8 mouse cellular contexts compared by ENCODE assay signal in the genomic region with DNA sequence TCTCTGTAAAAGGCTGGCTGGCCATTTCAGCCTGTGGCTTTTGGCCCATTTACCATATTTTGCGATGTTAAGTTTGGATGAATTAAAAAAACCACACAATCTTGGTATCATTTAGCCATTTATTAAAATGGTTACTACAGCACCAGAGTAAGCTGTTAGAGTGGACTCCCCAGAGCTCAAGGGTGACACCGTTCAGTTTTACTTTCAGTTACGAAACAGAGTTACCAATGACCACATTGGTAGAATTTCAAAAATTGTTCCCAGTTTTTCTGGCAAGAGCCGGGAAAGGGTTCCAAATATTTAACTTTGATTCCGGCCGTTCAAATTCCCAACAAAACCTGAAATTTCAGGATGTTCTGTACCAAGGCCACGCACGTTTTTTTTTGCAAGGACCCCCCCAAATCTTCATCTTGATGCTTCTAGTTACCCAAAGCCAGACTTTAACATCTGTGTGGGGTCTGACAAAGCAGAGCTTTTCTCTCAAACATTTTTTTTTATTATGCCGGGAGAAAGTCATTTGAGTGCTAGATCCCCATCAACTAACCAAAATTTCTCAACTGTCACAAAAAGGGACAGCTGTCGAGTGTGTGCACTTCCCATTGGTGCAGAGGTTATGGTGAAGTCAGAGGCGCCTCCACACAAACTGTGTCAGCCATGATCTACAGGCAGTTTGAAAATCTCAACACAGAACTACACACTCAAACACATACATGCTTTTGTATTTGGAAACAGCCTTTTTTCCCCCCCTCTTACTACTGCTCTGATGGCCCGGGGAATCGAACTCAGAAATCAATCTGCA. TPM values are rescaled to one million over a fixed set of nuclear protein-coding genes. Genes with fewer than 3 reads are reported as not detected.
DNase-seq lines count a peak whose midpoint lies in the region; ATAC-seq and TF ChIP-seq lines count a peak whose summit lies in the region.

No protein-coding gene starts in this region.

- H3K4me3 ChIP-seq in testis, adult 2 months (ENCODE audit: control insufficient read depth, low read depth, low read length) = no peak overlapping the region
- H3K4me3 ChIP-seq in forebrain, embryonic 13.5 days = peak overlapping the region; percentile 84
- peak overlapping the region; percentile 95 for H3K4me3 ChIP-seq in limb, embryonic 14.5 days (replicated peaks; ENCODE audit: low read length)
- H3K4me3 ChIP-seq in stomach, embryonic 15.5 days (replicated peaks) = peak overlapping the region; percentile 89

- H3K36me3 ChIP-seq in testis, adult 2 months (ENCODE audit: control insufficient read depth, insufficient read depth, low read length) = no peaks in the 10 kb centered on the region
- peaks cover 69% of the 10 kb centered on the region for H3K36me3 ChIP-seq in forebrain, embryonic 13.5 days (ENCODE audit: poor library complexity, severe bottlenecking)
- H3K36me3 ChIP-seq in limb, embryonic 14.5 days (ENCODE audit: control insufficient read depth, insufficient read depth, low read length) = peaks cover 68% of the 10 kb centered on the region
- peaks cover 42% of the 10 kb centered on the region for H3K36me3 ChIP-seq in stomach, embryonic 15.5 days

- peak overlapping the region; percentile 100 for H3K9ac ChIP-seq in forebrain, embryonic 13.5 days
- peak overlapping the region; percentile 100 for H3K9ac ChIP-seq in limb, embryonic 14.5 days (ENCODE audit: low read depth, low read length, severe bottlenecking)
- peak overlapping the region; percentile 20; the same call in 1 of the 2 replicates for H3K9ac ChIP-seq in stomach, embryonic 15.5 days

- no peaks in the 10 kb centered on the region for H3K9me3 ChIP-seq in forebrain, embryonic 13.5 days (replicated peaks)
- no peaks in the 10 kb centered on the region for H3K9me3 ChIP-seq in limb, embryonic 14.5 days (ENCODE audit: control insufficient read depth, low read length)
- H3K9me3 ChIP-seq in stomach, embryonic 15.5 days = no peaks in the 10 kb centered on the region

- no peak for DNase-seq in testis, postnatal 14 days (ENCODE audit: low spot score)
- no peak for DNase-seq in limb, embryonic 14.5 days (ENCODE audit: low spot score)
- DNase-seq in left cerebral cortex, postnatal 14 days (ENCODE audit: low spot score in 2 of 2) = no peak
- DNase-seq in adrenal gland, postnatal 36 days = no peak

- H3K4me1 ChIP-seq in testis, adult 2 months (ENCODE audit: control insufficient read depth, insufficient read depth, low read length) = peaks cover 12% of the 10 kb centered on the region
- H3K4me1 ChIP-seq in forebrain, embryonic 13.5 days = peaks cover 45% of the 10 kb centered on the region
- peaks cover 40% of the 10 kb centered on the region for H3K4me1 ChIP-seq in limb, embryonic 14.5 days (ENCODE audit: control insufficient read depth, insufficient read depth, low read length)
- H3K4me1 ChIP-seq in stomach, embryonic 15.5 days = peaks cover 34% of the 10 kb centered on the region

- TF ChIP-seq POLR2A in testis, adult 2 months (IDR thresholded peaks at IDR 0.05; ENCODE audit: control insufficient read depth, low read depth, low read length) = no peak
- TF ChIP-seq POLR2A in limb, embryonic 14.5 days (IDR thresholded peaks at IDR 0.05; ENCODE audit: borderline replicate concordance, extremely low read depth, insufficient read depth, insufficient read length) = no peak

- intact Hi-C loops in left cerebral cortex, postnatal 14 days (cut with DNase I) = no loop called here

- peak overlapping the region; percentile 19; the same call in 1 of the 2 replicates for H3K27ac ChIP-seq in testis, adult 2 months (ENCODE audit: control insufficient read depth, insufficient read depth, low read depth, low read length)
- no peak overlapping the region; the same call in 1 of the 2 replicates for H3K27ac ChIP-seq in forebrain, embryonic 13.5 days
- 0 out of 2 replicates have a peak overlapping the region, but pooled peaks have one; percentile 8 for H3K27ac ChIP-seq in limb, embryonic 14.5 days (replicated peaks; ENCODE audit: low read depth, low read length)
- no peak overlapping the region; the same call in 1 of the 2 replicates for H3K27ac ChIP-seq in stomach, embryonic 15.5 days

- 71% methylated on average over 13 of the region's 13 CpGs for WGBS in forebrain, embryonic 13.5 days
- WGBS in limb, embryonic 14.5 days = 50% methylated on average over 13 of the region's 13 CpGs
- WGBS in stomach, embryonic 15.5 days = 37% methylated on average over 13 of the region's 13 CpGs

- H3K4me2 ChIP-seq in forebrain, embryonic 13.5 days = peak overlapping the region; percentile 73
- peak overlapping the region; percentile 65 for H3K4me2 ChIP-seq in limb, embryonic 14.5 days (replicated peaks; ENCODE audit: low read depth, low read length, severe bottlenecking)
- peak overlapping the region; percentile 76 for H3K4me2 ChIP-seq in stomach, embryonic 15.5 days

- no peak for ATAC-seq in forebrain, embryonic 13.5 days
- ATAC-seq in limb, embryonic 14.5 days (ENCODE audit: low FRiP score, low read depth) = no peak
- ATAC-seq in stomach, embryonic 15.5 days (ENCODE audit: insufficient read depth, low FRiP score, low read depth) = no peak
- no peak for ATAC-seq in megakaryocyte-erythroid progenitor cell, adult 5-6 weeks (replicated peaks; ENCODE audit: low FRiP score, low TSS enrichment, poor library complexity, severe bottlenecking)

- no peak for TF ChIP-seq CTCF in testis, adult 2 months (IDR thresholded peaks at IDR 0.05; ENCODE audit: control insufficient read depth, insufficient read depth, insufficient replicate concordance, low read depth, low read length)

- H3K27me3 ChIP-seq in testis, adult 2 months (ENCODE audit: control insufficient read depth, insufficient read depth, low read length) = peaks cover 3% of the 10 kb centered on the region; the same call in 1 of the 2 replicates
- no peaks in the 10 kb centered on the region for H3K27me3 ChIP-seq in forebrain, embryonic 13.5 days
- H3K27me3 ChIP-seq in limb, embryonic 14.5 days (ENCODE audit: control insufficient read depth, insufficient read depth, low read length) = no peaks in the 10 kb centered on the region
- H3K27me3 ChIP-seq in stomach, embryonic 15.5 days (replicated peaks) = no peaks in the 10 kb centered on the region

RNA-seq across cellular contexts. Expression of a gene that starts 2.8 kb away (rescaled TPM):
- polyA plus RNA-seq in testis, adult 2 months (2012; rRNA removed) = 8.8 and 10.8 TPM in 2 replicates
- 148 and 156 TPM in 2 replicates for polyA plus RNA-seq in forebrain, embryonic 13.5 days (2015; fragmentation: Nextera tagmentation; extraction: Ambion mirVana)
- 116 and 137 TPM in 2 replicates for polyA plus RNA-seq in limb, embryonic 14.5 days (2012; rRNA removed)
- polyA plus RNA-seq in limb, embryonic 14.5 days (2014; fragmentation: Nextera tagmentation; extraction: Ambion mirVana) = 137 and 152 TPM in 2 replicates
- polyA plus RNA-seq in stomach, embryonic 15.5 days (2015; fragmentation: Nextera tagmentation; extraction: Ambion mirVana) = 104 and 107 TPM in 2 replicates
- 86.7 and 86.9 TPM in 2 replicates for total RNA-seq in megakaryocyte-erythroid progenitor cell, adult 5-6 weeks (2014; fragmentation: Nextera tagmentation)
- total RNA-seq in megakaryocyte-erythroid progenitor cell, adult 5-6 weeks (2017) = 75.3 and 82.3 TPM in 2 replicates
- total RNA-seq in left cerebral cortex, postnatal 14 days (2021) = 10 to 100 TPM; 60.6 to 69.2 TPM
- 100 to 1,000 TPM; 195 to 216 TPM for total RNA-seq in adrenal gland, postnatal 36 days (2021)

RNA-seq across cellular contexts. Expression of a gene that starts 54.0 kb away (rescaled TPM):
- polyA plus RNA-seq in testis, adult 2 months (2012; rRNA removed) = 2.0 and 2.1 TPM in 2 replicates
- 138 and 142 TPM in 2 replicates for polyA plus RNA-seq in forebrain, embryonic 13.5 days (2015; fragmentation: Nextera tagmentation; extraction: Ambion mirVana)
- polyA plus RNA-seq in limb, embryonic 14.5 days (2012; rRNA removed) = 50.4 and 59.8 TPM in 2 replicates
- 57.7 and 69.6 TPM in 2 replicates for polyA plus RNA-seq in limb, embryonic 14.5 days (2014; fragmentation: Nextera tagmentation; extraction: Ambion mirVana)
- 70.6 and 78.7 TPM in 2 replicates for polyA plus RNA-seq in stomach, embryonic 15.5 days (2015; fragmentation: Nextera tagmentation; extraction: Ambion mirVana)
- 63.5 and 84.0 TPM in 2 replicates for total RNA-seq in megakaryocyte-erythroid progenitor cell, adult 5-6 weeks (2014; fragmentation: Nextera tagmentation)
- 51.3 and 52.2 TPM in 2 replicates for total RNA-seq in megakaryocyte-erythroid progenitor cell, adult 5-6 weeks (2017)
- 10 to 100 TPM; 88.3 to 90.2 TPM for total RNA-seq in left cerebral cortex, postnatal 14 days (2021)
- total RNA-seq in adrenal gland, postnatal 36 days (2021) = 10 to 100 TPM; 27.6 to 41.7 TPM

Comparison
In these comparisons a context has a peak if more than half of its experiments do, and no peak if none do; other contexts are left out.
1. H3K27ac ChIP-seq: peak in testis, adult 2 months (single experiment) and limb, embryonic 14.5 days (single experiment); none in forebrain, embryonic 13.5 days (single experiment) and stomach, embryonic 15.5 days (single experiment).
2. H3K9ac ChIP-seq: peak in every context shown above with its lines; median percentile 100 in forebrain, embryonic 13.5 days; 100 in limb, embryonic 14.5 days; 20 in stomach, embryonic 15.5 days.
3. RNA of a gene that starts 54.0 kb away (polyA plus RNA-seq): 138 to 142 TPM in forebrain, embryonic 13.5 days, 70.6 to 78.7 TPM in stomach, embryonic 15.5 days and 50.4 to 69.6 TPM in limb, embryonic 14.5 days; 2.0 to 2.1 TPM in testis, adult 2 months; every median in the first group is over 10 times any median in the second.
4. Peak in every context shown above with its lines, with median percentiles within 50 percentile points of each other: H3K4me2 ChIP-seq.